In genomic region chr12:102461177-102461576, GRCm38 (mm10) we compare ENCODE assay signal across 12 mouse cellular contexts. TPM values are rescaled to one million over a fixed set of nuclear protein-coding genes. Genes with fewer than 3 reads are reported as not detected.
DNase-seq lines count a peak whose midpoint lies in the region; ATAC-seq and TF ChIP-seq lines count a peak whose summit lies in the region.
"Had no signal": no experiment of that assay in that cellular context is flagged by ENCODE, and none has a peak within 500 bp of the region (broad histone marks: within the 10 kb centered on the region; RNA-seq: fewer than 3 reads in every experiment).

No protein-coding gene starts in this region.

- no peak overlapping the region for H3K9ac ChIP-seq in kidney, postnatal 0 days (ENCODE audit: low read depth, low read length)
- no peak overlapping the region for H3K9ac ChIP-seq in kidney, embryonic 14.5 days (ENCODE audit: low read depth, low read length)
- H3K9ac ChIP-seq in CH12.LX (ENCODE audit: insufficient read depth, low read depth) = no peak overlapping the region
- H3K9ac ChIP-seq: embryonic facial prominence, embryonic 15.5 days had no signal

- no peak for TF ChIP-seq EP300 in CH12.LX (IDR thresholded peaks at IDR 0.05; ENCODE audit: low read length)

- DNase-seq in cerebellum, adult 2 months = no peak
- no peak for DNase-seq in cerebellum, postnatal 4 days (ENCODE audit: low spot score in 2 of 2)
- DNase-seq in kidney, postnatal 0 days (ENCODE audit: low spot score) = peak; percentile 52
- no peak for DNase-seq in CH12.LX (ENCODE audit: extremely low read depth)
- DNase-seq in testis, postnatal 14 days (ENCODE audit: low spot score) = no peak
- no peak for DNase-seq in cerebellum, adult 8-10 months
- DNase-seq: adrenal gland, postnatal 36 days; kidney, adult 11 months had no signal

- H3K9me3 ChIP-seq in kidney, postnatal 0 days (replicated peaks; ENCODE audit: low read length) = no peaks in the 10 kb centered on the region
- no peaks in the 10 kb centered on the region for H3K9me3 ChIP-seq in kidney, embryonic 14.5 days (ENCODE audit: control insufficient read depth, low read length)
- no peaks in the 10 kb centered on the region for H3K9me3 ChIP-seq in CH12.LX (replicated peaks; ENCODE audit: low read length)
- H3K9me3 ChIP-seq: embryonic facial prominence, embryonic 15.5 days; megakaryocyte, embryonic 14.5 days had no signal

- no peaks in the 10 kb centered on the region for H3K79me2 ChIP-seq in CH12.LX (replicated peaks; ENCODE audit: control insufficient read depth, extremely low read depth, insufficient read depth, poor library complexity, severe bottlenecking)

- no peaks in the 10 kb centered on the region for H3K36me3 ChIP-seq in kidney, postnatal 0 days (ENCODE audit: insufficient read depth, low read length)
- H3K36me3 ChIP-seq in kidney, embryonic 14.5 days (ENCODE audit: control insufficient read depth, insufficient read depth, low read length) = no peaks in the 10 kb centered on the region
- no peaks in the 10 kb centered on the region for H3K36me3 ChIP-seq in CH12.LX (replicated peaks in 1 of 2; ENCODE audit: control insufficient read depth in 1 of 2, insufficient read depth in 1 of 2, low read length in 1 of 2)
- H3K36me3 ChIP-seq: embryonic facial prominence, embryonic 15.5 days had no signal

- no peak for ATAC-seq in kidney, postnatal 0 days (replicated peaks; ENCODE audit: low FRiP score, low read depth)
- ATAC-seq in kidney, embryonic 14.5 days (ENCODE audit: low FRiP score, low TSS enrichment) = no peak
- peak; percentile 58; the same call in 1 of the 2 replicates for ATAC-seq in granulocyte monocyte progenitor cell, adult 5-6 weeks (replicated peaks; ENCODE audit: poor library complexity, severe bottlenecking)

- H3K4me2 ChIP-seq in kidney, postnatal 0 days (ENCODE audit: low read length) = no peak overlapping the region
- no peak overlapping the region for H3K4me2 ChIP-seq in kidney, embryonic 14.5 days (replicated peaks; ENCODE audit: low read depth, low read length)
- H3K4me2 ChIP-seq in CH12.LX (ENCODE audit: insufficient read depth, low read depth, poor library complexity, severe bottlenecking) = peak overlapping the region; percentile 30; the same call in 1 of the 2 replicates
- H3K4me2 ChIP-seq: embryonic facial prominence, embryonic 15.5 days had no signal

- no peaks in the 10 kb centered on the region for H3K4me1 ChIP-seq in cerebellum, adult 2 months (ENCODE audit: control insufficient read depth, insufficient read depth, low read length)
- H3K4me1 ChIP-seq in kidney, postnatal 0 days (replicated peaks; ENCODE audit: insufficient read depth, low read length) = no peaks in the 10 kb centered on the region
- no peaks in the 10 kb centered on the region for H3K4me1 ChIP-seq in kidney, embryonic 14.5 days (ENCODE audit: control insufficient read depth, insufficient read depth, low read length)
- peaks cover 4 to 10% of the 10 kb centered on the region in 2 experiments; a peak in 3 of 4 replicates for H3K4me1 ChIP-seq in CH12.LX (ENCODE audit: control insufficient read depth in 1 of 2, insufficient read depth in 2 of 2)
- H3K4me1 ChIP-seq: embryonic facial prominence, embryonic 15.5 days had no signal

- TF ChIP-seq POLR2A in cerebellum, adult 2 months (IDR thresholded peaks at IDR 0.05; ENCODE audit: borderline replicate concordance, insufficient read depth, low read length) = no peak
- TF ChIP-seq POLR2A in CH12.LX (IDR thresholded peaks at IDR 0.05; ENCODE audit: low read depth, low read length) = no peak

- dilution Hi-C loops in CH12.LX (cut with MboI; ENCODE audit: extremely low pct_ligation_motif_present, extremely low pct_unique_long_range_greater_than_20kb, low sequenced_read_pairs) = no loop called here

- no peak overlapping the region for H3K4me3 ChIP-seq in cerebellum, adult 2 months (replicated peaks; ENCODE audit: insufficient read depth, low read depth, low read length)
- H3K4me3 ChIP-seq in kidney, postnatal 0 days (replicated peaks; ENCODE audit: low read depth, low read length) = no peak overlapping the region
- H3K4me3 ChIP-seq in kidney, embryonic 14.5 days (ENCODE audit: low read length) = no peak overlapping the region
- H3K4me3 ChIP-seq in CH12.LX (replicated peaks in 1 of 3; ENCODE audit: low read depth in 2 of 3, low read length in 2 of 3, poor library complexity in 1 of 3) = no peak overlapping the region
- H3K4me3 ChIP-seq: embryonic facial prominence, embryonic 15.5 days; megakaryocyte, embryonic 14.5 days had no signal

- H3K27ac ChIP-seq in cerebellum, adult 2 months (ENCODE audit: insufficient read depth, low read length) = no peak overlapping the region
- no peak overlapping the region for H3K27ac ChIP-seq in kidney, postnatal 0 days
- no peak overlapping the region for H3K27ac ChIP-seq in kidney, embryonic 14.5 days (ENCODE audit: low read depth, low read length)
- no peak overlapping the region for H3K27ac ChIP-seq in CH12.LX (ENCODE audit: insufficient read depth, low read depth)
- H3K27ac ChIP-seq: embryonic facial prominence, embryonic 15.5 days had no signal

- 41% methylated on average over 5 of the region's 5 CpGs for WGBS in cerebellum, adult 2 months
- 65% methylated on average over 5 of the region's 5 CpGs for whole genome bisulfite sequencing in kidney, postnatal 0 days
- WGBS in kidney, embryonic 14.5 days = 82% methylated on average over 5 of the region's 5 CpGs

- H3K27me3 ChIP-seq in cerebellum, adult 2 months (ENCODE audit: control insufficient read depth, insufficient read depth, low read length) = no peaks in the 10 kb centered on the region
- H3K27me3 ChIP-seq in kidney, postnatal 0 days (ENCODE audit: insufficient read depth, low read length) = no peaks in the 10 kb centered on the region
- no peaks in the 10 kb centered on the region for H3K27me3 ChIP-seq in kidney, embryonic 14.5 days (ENCODE audit: control insufficient read depth, insufficient read depth, low read length)
- H3K27me3 ChIP-seq in CH12.LX (replicated peaks) = no peaks in the 10 kb centered on the region
- H3K27me3 ChIP-seq: embryonic facial prominence, embryonic 15.5 days had no signal

- TF ChIP-seq CTCF in cerebellum, adult 2 months (IDR thresholded peaks at IDR 0.05; ENCODE audit: borderline replicate concordance, insufficient read depth, low read depth, low read length) = peak; percentile 14; the same call in 1 of the 2 replicates
- TF ChIP-seq CTCF in kidney, postnatal 0 days (IDR thresholded peaks at IDR 0.05; ENCODE audit: low read depth) = peak; percentile 75
- peak in 1 of 2 experiments; percentile 90; a peak in 2 of 4 replicates for TF ChIP-seq CTCF in CH12.LX (conservative IDR thresholded peaks at IDR 0.05 in 1 of 2, IDR thresholded peaks at IDR 0.05 in 1 of 2; ENCODE audit: low read depth in 2 of 2, low read length in 2 of 2)

- peak; percentile 92 for TF ChIP-seq RAD21 in CH12.LX (IDR thresholded peaks at IDR 0.05; ENCODE audit: low read depth, low read length)

- in situ Hi-C loops in CH12.LX (cut with MboI; ENCODE audit: low pct_ligation_motif_present, low pct_unique_long_range_greater_than_20kb, low sequenced_read_pairs) = no loop called here

TF ChIP-seq in CH12.LX, 34 proteins besides CTCF, POLR2A, EP300 and RAD21:
- TF ChIP-seq SMC3 (IDR thresholded peaks at IDR 0.05; ENCODE audit: low read depth, low read length) (peak; percentile 88), ZC3H11A (IDR thresholded peaks at IDR 0.05; ENCODE audit: low read depth, low read length) (peak; percentile 82), KAT2A (IDR thresholded peaks at IDR 0.05; ENCODE audit: insufficient replicate concordance, low read length) (no peak), ZNF384 (IDR thresholded peaks at IDR 0.05; ENCODE audit: low read depth, low read length) (peak; percentile 78)

RNA-seq across cellular contexts. Expression of gene Golga5, which starts 7.8 kb away (rescaled TPM):
- polyA plus RNA-seq in cerebellum, adult 2 months (2012; rRNA removed) = 27.4 and 28.4 TPM in 2 replicates
- polyA plus RNA-seq in kidney, postnatal 0 days (2015; fragmentation: Nextera tagmentation; extraction: Ambion mirVana) = 36.4 and 38.7 TPM in 2 replicates
- 23.3 and 39.3 TPM in 2 replicates for polyA plus RNA-seq in kidney, embryonic 14.5 days (2014; fragmentation: Nextera tagmentation; extraction: Ambion mirVana)
- total RNA-seq in CH12.LX (2012; rRNA removed) = 29.5 and 30.6 TPM in 2 replicates
- total RNA-seq in CH12.LX (2014; rRNA removed) = 35.5 and 35.9 TPM in 2 replicates
- 35.7 and 36.6 TPM in 2 replicates for polyA plus RNA-seq in CH12.LX (2012; ENCODE audit: insufficient read length, low read depth)
- 25.2 and 28.7 TPM in 2 replicates for total RNA-seq in granulocyte monocyte progenitor cell, adult 5-6 weeks (2014; fragmentation: Nextera tagmentation)
- 53.3 and 71.2 TPM in 2 replicates for total RNA-seq in granulocyte monocyte progenitor cell, adult 5-6 weeks (2017)

RNA-seq across cellular contexts. Expression of gene Lgmn, which starts 21.6 kb away (rescaled TPM):
- polyA plus RNA-seq in cerebellum, adult 2 months (2012; rRNA removed) = 139 and 150 TPM in 2 replicates
- polyA plus RNA-seq in kidney, postnatal 0 days (2015; fragmentation: Nextera tagmentation; extraction: Ambion mirVana) = 286 and 302 TPM in 2 replicates
- 79.0 and 95.4 TPM in 2 replicates for polyA plus RNA-seq in kidney, embryonic 14.5 days (2014; fragmentation: Nextera tagmentation; extraction: Ambion mirVana)
- 34.6 and 38.5 TPM in 2 replicates for total RNA-seq in CH12.LX (2012; rRNA removed)
- 39.1 and 42.6 TPM in 2 replicates for total RNA-seq in CH12.LX (2014; rRNA removed)
- 41.0 and 49.9 TPM in 2 replicates for polyA plus RNA-seq in CH12.LX (2012; ENCODE audit: insufficient read length, low read depth)
- total RNA-seq in granulocyte monocyte progenitor cell, adult 5-6 weeks (2014; fragmentation: Nextera tagmentation) = 0.47 and 0.58 TPM in 2 replicates
- total RNA-seq in granulocyte monocyte progenitor cell, adult 5-6 weeks (2017) = 1.2 and 1.7 TPM in 2 replicates
